Mouse (Mus musculus): ENCODE results near the gene Tmod1.

Tmod1 gene

DNA sequence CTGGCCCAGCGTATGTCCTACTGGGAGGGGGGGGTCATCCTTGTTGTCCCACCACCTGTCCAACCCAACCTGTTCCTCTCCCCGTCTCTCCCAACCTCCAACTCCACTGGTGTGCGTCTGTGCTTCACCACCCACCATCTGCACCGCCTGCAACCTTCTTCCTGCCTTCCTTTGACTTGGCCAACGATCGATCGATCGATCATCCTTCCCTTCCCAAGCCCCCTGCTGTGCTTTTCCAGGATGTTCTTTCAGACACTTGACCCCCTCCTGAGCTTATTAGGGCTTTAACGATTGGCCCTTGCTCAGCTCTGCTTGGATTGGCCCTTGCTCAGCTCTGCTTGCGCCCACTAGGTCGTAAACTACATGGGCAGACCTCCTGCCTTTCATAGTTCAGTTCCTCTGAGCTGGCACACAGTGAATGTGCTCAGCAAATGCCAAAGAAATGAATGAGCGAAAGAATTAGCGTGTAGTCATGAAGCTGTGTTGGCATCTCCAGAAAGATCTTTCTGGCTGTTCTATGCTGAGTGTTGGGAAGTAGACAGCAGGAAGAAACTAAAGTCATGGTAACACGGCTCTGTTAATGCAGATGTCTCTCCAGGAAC is 50.9 kb downstream of the Tmod1 start:
- DNase-seq (ENCODE audit: low spot score in 2 of 2): no peak

DNA sequence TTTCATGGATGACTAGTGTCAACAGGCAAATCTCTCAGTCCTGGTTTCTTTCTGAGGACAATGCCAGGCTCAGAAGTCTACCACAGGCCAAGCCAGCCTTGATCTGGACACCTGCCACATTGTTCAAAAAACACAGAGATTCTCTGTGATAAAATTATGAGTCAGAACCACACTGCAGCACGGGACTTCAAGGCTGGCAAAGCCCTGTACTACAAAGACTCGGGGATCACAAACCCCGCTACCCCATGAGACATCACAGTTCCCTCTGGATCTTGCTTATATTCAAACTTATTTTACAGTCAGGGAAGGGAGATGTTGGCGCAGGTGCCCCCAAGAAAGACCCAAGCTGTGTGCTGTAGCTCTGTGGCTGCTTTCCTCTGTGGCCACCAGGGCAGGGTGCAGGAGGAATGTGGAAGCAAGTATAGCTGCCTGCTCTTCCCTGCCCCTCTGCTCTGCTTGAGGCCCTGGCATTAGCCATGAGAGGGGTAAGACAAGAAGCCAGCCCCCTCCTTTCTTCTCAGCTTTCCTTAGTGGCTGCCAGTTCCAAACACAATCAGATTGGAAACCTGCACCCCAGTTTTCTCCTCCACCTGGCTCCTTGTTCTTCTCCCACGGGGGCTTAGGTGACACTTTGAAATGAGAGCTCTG is 53.8 kb downstream of the Tmod1 start:
- no peak for DNase-seq (ENCODE audit: low spot score in 2 of 2)

- no peak for DNase-seq (ENCODE audit: low spot score in 2 of 2)
These were observed 56.4 kb downstream of the Tmod1 start for GRCm38 (mm10) chr4:46094916-46095825.

DNA sequence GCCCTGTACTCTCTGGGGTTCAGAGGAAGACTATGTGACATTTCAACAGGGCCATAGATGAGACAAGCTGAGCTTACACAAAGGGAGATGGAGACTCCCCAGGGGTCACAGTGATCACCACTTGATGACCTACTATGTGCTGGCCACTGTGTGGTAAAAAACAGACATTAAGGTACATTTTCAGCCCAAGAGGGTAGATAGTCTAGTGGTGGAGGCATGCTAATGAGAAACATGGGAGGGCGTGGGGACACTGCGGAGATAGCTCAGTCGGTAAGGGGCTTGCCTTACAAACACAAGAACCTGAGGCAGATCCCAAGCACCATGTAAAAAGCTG is 57.1 kb downstream of the Tmod1 start:
- DNase-seq (ENCODE audit: low spot score in 2 of 2): no peak

GRCm38 (mm10) chr4:46096546-46096945 is 57.8 kb downstream of the Tmod1 start:
- no peak for DNase-seq (ENCODE audit: low spot score in 2 of 2)

GRCm38 (mm10) chr4:46097591-46097990 is 58.9 kb downstream of the Tmod1 start:
- DNase-seq (ENCODE audit: low spot score in 2 of 2): no peak

DNA sequence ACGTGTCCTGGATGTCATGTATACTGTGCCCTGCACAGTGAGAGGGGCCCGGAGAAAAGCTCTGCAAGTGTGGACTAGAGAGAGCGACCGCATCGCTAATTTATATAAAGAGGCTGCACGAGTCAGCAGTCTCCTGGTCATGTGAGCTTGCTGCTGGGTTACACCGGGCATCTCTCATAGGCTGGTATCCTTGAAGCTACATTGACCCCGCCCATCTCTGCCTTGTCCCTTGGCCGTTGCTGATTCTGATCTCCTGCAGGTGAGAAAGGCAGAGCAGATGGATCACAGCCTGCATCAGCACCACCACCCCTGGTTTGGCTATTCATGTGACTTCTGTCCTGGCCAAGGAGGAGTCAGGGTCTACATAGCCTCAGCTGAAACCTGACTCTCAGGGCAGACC is 60.4 kb downstream of the Tmod1 start:
- no peak for DNase-seq (ENCODE audit: low spot score in 2 of 2)

DNA sequence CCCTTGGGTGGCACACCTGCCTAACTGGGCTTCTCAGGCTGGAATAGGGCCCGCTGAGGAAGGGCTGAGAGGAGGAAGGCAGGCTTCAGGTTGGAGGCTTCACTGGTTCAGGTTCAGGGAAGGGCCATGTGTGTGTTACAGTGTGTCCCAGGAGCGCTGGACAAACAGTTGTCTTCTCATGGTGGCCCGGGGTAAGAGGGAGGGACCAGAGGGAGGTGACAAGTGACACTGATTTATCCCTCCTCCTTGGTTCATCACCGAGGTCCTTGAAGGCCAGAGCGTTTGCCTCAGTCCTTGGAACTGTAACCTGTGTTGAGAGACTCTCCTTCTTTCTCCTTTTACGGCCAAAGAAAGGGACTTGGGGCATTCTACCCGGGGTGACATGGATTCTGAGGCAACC is 61.8 kb downstream of the Tmod1 start:
- DNase-seq (ENCODE audit: low spot score in 2 of 2): no peak

DNA sequence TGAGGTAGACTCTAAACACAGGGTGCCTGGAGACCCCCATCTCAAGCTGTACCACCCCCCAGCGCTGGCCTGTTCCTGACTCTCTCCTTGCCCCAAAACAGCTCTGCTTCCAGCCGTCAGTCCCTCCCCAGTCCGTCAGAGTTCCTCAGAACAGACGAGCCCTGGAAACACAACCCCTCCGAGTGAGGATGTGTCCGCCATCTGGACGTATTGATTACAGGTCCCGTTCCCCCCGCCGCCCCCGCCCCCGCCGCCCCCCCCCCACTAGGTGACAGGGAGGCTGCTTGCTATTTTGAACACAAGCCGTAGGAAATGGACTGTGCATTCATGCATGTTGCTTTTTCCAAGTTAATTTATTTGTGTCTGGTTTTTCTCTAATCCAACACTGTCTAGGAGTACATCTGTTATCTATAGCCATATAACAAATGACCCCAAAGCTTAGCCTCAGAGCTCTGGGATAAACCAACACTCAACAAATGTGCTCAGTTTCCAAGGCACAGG is 62.5 kb downstream of the Tmod1 start:
- no peak for DNase-seq (ENCODE audit: low spot score in 2 of 2)

DNA sequence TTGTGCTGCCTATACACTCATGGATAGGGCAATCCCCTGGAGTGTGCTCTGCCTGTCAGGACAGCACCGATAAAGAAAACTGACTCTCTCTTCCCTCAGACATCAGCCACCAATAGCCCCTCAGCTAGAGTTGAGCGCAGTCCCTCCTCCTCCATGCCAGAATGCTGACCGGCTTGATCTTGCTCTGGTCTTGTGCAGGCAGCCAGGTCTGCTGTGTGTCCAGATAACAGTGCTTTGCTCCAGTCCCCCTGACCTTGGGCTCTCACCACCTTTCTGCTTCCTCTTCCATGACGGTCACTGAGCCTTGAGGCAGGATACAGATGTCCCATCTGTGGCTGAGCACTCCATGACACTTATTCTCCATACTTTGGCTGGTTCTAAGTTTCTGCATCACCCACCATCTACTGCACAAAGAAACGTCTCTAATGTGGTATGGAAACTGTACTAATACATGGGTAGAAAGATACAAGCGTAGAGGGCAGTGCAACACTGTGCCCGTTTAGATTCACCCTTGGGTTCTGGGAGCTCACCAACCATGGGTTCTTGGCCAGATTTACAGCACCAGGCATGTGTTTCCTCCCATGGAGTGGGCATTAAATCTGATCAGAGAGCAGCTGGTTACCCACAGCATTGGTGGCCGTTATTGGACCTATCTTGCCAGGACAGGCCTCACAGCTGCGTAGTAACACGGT is 63.5 kb downstream of the Tmod1 start:
- no peak for DNase-seq (ENCODE audit: low spot score in 2 of 2)

GRCm38 (mm10) chr4:46110084-46110483 is 71.3 kb downstream of the Tmod1 start:
- DNase-seq (ENCODE audit: low spot score in 2 of 2): no peak

DNA sequence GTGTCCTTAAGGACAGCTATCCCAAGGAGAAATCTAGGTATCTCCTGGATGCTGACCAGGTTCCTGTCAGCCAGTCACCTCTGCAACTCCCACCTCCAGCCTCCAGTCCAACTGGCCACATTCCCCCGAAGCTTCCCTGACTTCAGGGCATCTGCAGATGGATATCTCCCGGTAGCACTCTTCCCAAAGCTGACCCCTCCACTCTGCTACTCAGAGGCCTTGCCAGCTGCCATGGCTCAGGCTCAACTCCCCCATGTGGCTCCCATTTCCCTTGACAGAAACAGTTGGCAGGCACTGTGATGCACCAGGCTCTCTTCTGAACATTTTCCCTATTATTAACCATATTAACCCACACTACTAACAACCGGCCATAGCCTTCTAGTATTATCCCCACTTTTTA is 72.6 kb downstream of the Tmod1 start:
- DNase-seq (ENCODE audit: low spot score in 2 of 2): no peak

DNA sequence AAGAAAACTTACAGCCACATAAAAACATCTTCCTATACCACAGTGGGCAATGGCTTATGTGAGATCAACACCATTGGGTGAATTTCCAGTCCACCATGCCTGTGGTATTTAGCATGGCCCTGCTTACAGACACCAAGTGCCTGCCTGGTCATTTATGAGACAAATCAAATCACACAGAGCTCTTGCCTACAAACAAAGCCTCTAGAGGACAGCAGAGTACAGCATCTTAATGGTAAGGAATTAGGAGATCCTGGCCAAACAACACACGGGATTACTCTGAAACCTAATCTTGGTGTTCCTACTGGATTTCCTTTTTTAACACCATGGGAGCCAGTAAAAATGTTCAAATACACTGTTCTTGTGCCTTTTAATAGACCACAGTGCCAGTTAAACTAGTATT is 76.6 kb downstream of the Tmod1 start:
- DNase-seq (ENCODE audit: low spot score in 2 of 2): no peak

DNA sequence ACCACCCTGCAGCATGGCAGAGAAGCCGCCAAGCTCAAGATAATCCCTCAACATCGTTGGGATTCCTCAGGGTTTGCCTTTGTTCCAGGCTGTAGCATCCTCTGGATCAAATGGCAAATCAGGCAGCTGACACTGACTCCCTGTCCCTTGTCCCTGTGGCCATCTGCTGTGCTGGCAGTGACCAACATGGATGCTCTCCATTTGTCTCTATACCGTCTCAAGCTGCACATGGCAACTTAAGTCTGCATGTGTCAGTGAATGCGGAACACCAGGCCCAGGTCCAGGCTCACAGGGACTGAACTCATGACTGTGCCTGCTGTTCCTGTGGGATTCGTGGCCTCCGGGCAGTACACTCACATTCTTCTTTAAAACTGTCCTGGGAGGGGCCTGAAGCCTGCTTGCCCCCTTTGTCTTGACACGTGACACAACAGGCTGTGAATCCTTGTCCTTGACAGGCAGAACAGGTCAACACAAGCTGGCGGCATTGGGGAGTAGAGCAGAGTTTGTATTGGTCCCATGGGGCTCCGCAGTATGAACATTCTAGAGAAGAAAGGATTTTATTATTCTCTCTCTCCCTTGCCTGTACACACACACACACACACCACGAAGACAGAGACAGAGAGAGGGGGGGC is 77.9 kb downstream of the Tmod1 start:
- no peak for DNase-seq (ENCODE audit: low spot score in 2 of 2)

- no peak for DNase-seq (ENCODE audit: low spot score in 2 of 2)
These were observed 78.8 kb downstream of the Tmod1 start for GRCm38 (mm10) chr4:46117536-46117935.

DNA sequence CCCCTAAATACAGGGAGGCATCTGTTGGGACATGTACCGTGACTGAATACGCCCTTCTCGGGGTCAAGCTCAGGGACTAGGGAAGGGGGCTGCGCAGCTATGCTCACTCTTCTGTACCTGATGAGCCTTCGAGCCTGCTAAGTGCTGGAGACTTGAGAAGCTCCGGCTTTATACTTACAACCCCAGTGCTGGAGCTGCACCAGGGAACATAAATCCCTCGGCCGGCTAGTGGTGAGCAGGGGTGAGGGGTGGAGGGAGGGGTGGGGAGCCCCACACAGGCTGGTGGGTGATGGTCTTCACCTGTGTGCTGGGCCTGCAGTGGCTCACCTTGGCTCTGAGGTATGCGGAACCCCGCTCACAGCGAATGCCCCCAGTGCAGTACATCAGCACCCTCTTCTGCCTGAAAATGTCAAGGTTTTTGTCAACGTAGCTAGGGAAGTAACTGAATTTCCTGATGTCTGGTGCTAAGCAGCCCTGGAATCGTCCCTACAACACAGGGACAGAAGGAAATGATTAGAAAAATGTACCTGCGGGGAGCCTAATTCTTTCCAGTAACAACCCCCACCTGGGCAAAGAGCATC is 80.9 kb downstream of the Tmod1 start:
- DNase-seq (ENCODE audit: low spot score in 2 of 2): no peak

DNA sequence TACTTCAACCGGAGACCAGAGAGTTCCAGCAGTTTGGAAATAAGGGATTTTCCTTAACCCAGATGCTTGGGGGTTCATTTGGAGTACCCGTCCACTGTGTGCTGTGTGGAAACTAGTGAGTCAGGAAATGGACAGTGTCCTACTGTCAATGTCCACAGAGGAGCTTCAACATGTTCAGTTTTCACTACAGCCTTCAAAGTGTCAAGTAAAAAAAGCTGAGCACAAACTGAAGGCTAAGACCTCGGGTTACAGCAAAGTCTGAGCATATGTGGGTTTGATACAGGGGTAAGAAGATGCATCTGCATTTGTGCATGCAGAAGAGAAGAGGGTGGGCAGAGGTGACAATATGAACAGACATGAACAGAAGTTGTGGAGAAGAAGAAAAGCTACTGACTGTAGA is 82.0 kb downstream of the Tmod1 start:
- DNase-seq (ENCODE audit: low spot score in 2 of 2): no peak

DNA sequence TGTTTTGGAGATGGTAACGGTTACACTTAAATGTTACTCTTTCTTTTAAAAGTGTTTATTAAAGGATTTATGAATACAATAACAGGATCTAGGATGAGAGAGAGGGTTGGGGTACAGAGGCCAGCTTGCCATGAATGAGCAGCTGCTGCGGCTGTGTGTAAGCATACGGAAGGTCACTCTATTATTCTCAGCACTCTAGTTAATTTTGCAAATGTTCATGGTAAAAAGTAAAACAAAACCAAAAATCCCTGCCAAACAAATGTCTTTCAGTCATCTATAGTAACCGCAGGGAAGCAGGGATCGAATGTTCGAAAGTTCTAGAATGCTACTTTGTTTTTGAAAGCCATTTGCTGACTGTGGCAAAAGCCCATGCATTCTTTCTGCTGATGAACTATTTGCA is 84.6 kb downstream of the Tmod1 start:
- no peak for DNase-seq (ENCODE audit: low spot score in 2 of 2)

GRCm38 (mm10) chr4:46126541-46126940 is 87.8 kb downstream of the Tmod1 start:
- peak; percentile 37 to 73 for DNase-seq (ENCODE audit: low spot score in 2 of 2)

DNA sequence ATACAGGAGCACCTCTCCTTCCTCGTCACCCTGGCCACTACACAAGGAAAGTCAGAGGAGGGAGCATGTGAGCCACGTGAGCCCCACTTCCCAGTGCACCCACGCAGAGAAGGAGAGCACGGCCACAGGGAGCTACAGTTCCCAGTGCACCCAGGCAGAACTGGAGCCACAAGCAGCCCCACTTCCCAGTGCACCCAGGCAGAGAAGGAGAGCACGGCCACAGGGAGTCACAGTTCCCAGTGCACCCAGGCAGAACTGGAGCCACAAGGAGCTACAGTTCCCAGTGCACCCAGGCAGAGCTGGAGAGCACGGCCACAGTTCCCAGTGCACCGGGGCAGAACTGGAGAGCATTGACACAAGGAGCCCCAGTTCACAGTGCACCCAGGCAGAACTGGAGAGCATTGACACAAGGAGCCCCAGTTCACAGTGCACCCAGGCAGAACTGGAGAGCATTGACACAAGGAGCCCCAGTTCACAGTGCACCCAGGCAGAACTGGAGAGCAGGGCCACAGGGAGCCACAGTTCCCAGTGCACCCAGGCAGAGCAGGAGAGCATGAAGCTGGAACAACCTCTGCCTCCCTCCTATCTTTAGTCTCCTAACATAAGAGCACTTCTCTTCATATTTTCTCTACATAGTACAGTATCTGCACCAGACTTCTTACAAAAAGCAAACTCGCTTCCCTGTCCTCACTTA is 90.7 kb downstream of the Tmod1 start:
- no peak for DNase-seq (ENCODE audit: low spot score in 2 of 2)

DNA sequence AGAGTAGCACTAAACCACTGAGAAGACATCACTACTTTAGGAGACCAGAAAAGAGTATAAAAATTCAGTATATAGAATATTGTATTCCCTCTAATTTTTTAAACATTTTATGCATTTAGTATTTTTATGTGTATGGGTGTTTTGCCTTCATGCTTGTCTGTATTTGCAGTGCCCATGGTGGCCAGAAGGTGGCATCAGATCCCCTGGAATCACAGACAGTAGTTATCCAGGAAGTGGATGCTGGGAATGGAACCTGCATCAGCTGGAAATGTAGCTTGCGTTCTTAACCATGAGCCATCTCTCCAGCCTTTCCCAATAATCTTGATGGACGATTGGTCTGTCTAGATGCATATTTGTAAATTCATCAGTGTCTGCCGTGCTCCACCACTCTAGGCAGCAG is 91.5 kb downstream of the Tmod1 start:
- DNase-seq (ENCODE audit: low spot score in 2 of 2): no peak
